Mouse (Mus musculus): ENCODE measurements around the gene Efemp1.

The Efemp1 gene

DNA sequence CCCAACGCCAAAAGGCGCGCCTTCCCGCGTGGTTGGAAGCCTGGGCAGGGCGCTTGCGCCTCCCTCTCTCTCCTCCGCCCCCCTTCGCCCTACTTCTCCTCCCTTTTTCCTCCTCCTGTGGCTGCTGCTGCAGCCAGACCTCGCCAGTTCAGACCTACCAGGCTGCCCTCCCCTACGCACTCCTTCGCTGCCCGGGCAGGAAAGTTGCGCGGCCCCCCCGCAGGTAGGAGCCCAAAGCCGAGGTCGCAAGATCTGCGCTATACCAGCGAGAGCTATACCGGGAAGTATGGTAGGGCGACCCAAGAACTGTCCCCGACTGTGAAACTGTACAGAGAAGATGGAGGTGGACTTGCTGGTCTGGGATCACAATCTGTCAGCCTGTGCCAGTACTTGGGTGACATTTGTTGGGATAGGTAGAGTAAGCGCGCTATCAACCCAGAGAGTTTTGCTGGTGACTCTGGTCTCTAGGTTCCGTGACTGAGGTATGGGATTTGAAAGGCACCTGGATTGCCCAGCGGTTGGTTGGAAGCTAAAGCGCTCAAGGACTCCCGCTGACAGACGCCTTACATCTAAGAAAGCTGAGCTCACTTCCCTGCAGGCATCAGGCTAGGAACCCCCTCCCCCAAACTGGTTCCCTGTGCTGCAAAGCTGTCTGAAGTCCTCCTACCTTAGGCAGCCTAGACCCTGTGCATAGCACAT, at the start of gene Efemp1:
Efemp1 (plus strand) TSS at position 103 of the 699 bp plus-strand sequence.
- DNase-seq: no peak

DNA sequence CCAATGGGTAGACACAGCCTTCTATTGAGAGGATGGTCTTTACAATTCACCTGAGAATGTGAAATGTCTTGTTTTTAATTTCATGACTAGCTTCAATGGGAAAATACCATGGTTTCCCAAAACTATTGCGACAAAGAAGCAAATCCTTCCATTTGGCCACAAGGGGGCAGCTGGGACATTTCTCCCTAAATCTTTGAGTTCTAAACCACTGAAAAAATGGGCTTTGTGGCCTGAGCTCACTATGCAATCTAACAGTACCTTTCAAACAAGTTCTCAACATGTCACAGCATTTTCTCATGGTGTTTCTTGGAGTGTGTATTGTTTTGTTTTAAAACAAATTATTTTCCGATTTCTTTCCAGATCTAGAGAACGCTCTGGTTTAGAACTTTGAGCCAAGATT, 44.3 kb upstream of the Efemp1 start:
- DNase-seq: no peak

DNA sequence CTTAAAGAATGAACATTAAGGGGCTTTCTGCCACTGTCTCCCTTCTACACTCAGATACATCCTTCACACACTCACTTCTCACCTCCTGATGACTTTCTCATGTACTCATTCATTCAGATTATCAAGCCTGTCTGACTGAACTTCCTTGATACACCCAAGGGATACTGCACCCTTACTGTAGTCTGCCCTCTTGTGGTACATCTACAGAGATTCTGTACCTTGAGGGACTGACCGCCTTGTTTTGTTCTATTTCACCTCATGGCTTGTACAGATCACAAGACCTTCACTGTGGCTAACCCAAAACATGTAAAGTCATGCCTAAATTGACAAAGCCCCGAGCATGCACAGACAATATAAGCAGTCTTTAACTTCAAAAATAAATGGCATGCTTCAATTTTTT, 41.1 kb upstream of the Efemp1 start:
- no peak for DNase-seq

DNA sequence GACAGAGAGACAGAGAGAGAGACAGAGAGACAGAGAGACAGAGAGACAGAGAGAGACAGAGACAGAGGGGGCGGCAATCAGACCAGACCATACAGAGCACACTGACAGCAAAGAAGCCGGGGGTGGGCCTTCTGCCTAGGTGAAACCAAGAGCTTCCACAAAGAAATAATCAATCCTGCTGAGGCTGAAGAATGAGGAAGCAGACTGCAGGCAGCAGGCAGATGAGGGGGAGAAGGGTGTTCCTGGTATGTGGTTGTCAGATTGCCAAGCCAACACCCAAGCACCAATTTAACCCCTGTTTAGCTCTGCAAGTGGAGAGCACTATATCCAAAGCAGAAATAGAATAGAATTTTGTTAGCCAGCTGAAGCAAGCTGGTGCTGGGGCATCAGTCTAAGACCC, 40.4 kb upstream of the Efemp1 start:
- DNase-seq: no peak

DNA sequence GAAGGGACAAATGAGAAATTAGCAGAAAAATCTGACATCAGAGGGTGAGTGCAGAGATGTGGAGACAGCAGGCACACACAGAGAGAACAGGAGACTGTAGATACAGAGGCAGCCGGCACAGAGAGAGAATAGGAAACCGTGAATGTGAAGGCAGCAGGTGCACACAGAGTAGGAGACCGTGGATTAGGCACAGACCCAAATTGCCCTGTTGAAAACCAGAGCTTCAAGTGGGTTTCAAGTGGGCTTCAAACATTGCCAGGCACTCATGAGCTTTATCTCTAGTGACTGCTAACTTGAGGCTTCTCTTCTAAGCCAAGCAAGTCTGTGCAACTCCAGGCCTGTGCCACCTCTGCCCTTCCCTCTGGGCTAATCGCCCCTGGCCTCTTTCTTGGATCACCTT, 35.6 kb upstream of the Efemp1 start:
- DNase-seq: no peak

DNA sequence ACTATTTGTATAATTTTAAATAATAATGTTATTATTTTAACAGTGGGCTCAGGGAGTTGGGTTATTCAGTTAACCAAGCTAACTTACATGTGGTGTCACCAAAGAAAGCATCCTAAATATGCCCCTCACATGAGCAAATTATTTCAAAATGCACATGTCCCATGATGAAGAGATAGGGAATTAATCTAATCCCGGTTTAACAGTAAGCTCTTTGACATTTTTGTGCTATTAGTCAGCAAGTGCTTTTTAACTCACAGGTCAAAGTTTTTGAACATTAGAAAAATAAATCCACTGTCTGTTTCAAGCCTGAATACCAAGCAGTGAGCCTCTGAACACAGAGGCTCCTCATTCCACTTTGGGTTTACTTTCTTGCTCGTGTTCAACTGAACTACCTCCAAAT, 26.1 kb upstream of the Efemp1 start:
- DNase-seq: no peak

DNA sequence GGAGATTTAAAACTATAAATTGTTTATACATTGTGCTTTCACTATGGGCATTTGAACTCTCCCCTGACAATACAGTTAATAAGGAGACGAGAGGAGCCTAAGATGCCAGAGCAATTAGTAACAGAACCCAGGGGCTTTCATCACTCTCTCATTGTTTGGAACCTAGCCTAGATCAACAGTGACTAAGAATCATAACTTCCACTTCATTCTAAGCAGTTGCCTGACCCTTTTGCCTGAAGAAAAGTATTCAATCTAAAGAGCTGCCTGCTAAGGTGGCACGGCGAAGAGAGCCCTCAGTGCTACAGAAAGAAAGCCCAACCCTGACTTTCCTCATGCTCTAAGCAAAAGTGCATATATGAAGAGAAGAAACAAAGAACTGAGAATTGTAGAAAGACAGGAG, 19.2 kb upstream of the Efemp1 start:
- DNase-seq: no peak

DNA sequence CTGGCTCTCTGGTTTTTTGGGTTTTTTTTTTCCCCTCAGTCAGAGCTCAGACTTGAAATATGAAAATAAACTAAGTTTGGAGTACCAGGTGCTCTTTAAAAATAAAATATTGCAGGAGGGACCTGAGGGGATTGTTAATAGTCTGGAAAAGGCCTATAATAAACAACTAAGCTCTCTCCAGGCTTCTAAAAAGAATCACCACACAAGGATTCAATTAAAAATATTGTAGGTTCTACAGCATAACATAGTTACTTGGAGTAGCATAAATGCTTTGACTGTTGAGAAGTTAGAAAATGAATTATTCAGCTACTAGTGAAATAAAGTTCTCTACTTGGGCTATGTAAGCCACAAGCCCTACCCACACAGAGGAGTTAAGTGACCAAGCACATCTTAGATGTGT, 17.9 kb upstream of the Efemp1 start:
- DNase-seq: no peak

DNA sequence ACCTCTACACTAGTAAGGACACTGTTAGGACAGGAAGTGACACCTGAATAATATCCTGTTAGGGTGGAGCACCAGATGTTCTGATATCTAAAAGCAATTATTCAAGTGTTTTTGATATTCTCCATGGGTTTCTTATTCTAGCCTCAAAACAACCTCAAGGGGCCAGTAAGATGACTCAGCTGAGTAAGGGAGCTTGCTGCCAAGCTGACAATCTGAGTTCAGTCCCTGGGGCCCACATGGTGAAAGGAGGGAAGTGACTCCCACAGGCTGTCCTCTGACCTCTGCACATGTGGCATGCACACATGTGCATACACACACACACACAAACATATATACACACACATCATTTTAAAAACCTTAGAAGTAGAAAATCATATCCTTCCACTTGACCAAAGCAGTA, 3.2 kb upstream of the Efemp1 start:
- no peak for DNase-seq

DNA sequence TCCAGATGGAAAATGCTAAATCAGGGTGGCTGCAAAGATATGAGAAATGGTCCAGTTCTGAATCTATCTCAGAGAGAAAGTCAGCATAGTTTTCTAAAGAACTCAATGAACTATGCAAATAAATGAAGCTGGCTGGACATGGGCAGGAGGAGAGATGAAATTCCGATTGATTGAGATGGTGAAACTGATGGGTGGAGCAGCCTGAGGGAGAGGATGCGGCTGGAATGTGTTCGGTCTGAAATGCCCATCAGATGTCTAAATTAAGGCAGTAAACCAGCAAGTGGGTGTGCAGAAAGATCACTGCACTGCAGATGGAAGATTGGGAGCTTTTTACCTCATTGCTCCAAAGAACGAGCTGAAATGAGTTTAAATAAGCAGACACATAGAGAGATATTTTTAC, 1.4 kb upstream of the Efemp1 start:
- no peak for DNase-seq

DNA sequence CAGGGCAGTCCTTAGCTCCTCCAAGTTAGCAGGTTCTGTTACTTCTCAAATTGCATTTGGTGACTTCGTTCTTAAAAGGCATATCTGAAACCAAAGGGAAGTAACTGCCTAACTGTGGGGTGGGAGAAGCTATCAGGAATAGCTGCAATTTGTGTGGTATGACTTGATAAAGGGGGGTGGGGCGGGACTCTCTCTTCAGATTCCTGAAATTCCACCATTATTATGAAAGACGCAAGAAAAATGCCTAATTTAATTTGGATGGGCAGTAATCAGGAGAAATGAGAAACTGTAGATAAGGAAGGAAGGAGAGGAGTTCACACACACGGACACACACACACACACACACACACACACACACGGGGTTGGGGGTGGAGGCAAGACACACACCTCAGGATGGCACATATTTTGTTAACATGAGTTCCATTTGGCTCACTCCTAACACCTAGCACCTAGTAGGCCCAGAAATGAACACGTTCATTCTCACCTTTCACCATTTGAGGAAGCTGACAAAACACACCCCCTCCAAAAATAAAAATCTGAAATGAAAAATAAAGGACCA, 564 bp upstream of the Efemp1 start:
- no peak for DNase-seq

DNA sequence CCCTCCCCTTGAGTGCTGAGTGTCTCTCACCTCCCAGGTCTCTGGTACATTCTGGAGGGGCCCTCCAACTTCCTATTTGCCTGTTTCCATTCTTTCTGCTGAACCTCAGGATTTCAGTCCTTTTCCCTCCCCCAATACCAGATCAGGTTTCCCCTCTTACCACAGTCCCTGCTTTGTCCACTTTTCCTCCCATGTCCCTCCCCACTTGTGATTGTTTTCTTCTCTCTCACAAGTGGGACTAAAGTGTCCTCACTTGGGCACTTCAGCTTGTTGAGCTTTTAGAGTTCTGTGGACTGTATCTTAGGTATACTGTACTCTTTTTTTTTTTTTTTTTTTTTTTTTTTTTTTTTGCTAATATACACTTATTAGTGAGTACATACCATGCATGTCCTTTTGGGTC, 6.1 kb downstream of the Efemp1 start:
- no peak for DNase-seq

DNA sequence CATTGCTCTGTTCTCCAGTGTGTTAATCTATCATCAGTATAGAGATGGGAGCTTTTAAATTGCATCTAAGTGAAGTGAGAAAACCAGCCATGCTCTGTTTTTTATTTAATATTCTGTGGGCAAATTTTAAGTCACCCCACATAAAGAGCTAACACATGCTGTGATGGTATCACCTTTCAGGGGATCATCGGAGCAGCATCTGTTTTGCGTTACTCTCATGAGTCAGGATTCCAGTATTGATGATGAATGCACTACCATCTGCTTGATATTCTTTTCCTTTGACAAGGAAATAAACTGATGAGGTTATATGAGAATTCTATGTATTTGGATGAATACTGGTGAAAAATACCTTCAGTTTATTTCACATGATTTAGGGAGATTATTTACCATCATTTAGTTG, 16.1 kb downstream of the Efemp1 start:
- no peak for DNase-seq

DNA sequence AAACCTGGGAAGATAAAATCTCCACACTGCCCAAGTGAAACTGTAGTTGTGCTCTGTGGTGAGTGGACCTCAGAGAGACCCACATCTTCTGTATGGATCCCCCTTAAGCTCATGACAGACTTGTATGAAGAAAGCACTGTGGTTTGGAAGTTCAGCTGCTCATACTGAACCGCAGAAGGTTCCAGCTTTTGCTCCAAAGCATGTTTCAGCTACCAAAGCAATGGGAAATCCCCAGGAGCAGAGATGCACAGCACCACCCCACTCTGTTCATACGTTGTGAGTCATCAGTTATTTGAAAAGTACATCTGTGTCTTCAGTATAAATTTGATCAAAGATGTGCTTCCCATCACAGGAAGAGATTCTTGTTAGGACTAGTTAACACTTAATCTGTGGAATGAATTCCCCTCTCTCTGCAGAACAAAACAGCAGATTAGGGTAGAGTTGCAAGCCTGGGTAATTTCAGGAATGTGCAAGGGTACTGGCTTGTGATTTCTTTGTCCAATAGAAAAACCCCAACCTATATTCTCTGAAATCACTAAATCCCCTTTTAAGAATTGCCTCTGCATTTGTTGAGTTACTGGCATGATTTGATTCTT, 28.5 kb downstream of the Efemp1 start:
- no peak for DNase-seq

DNA sequence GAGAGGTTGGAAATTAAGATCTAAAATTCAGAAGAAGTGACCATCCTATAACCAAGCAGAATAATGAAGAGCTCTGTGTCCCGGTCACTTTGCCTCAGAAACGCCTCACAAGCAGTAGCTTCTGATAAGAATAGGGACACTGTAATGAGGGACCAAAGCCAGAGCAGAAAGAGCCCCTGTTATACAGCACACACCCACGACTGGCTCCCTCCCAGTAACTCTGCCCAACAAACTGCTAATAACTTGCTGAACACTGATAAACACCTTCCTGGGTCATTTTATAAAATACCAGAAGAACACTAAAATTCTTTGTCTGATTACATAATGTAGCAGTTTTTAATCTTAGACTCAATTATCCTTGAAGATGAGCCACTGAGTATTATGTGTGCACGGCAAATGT, 30.1 kb downstream of the Efemp1 start:
- no peak for DNase-seq

DNA sequence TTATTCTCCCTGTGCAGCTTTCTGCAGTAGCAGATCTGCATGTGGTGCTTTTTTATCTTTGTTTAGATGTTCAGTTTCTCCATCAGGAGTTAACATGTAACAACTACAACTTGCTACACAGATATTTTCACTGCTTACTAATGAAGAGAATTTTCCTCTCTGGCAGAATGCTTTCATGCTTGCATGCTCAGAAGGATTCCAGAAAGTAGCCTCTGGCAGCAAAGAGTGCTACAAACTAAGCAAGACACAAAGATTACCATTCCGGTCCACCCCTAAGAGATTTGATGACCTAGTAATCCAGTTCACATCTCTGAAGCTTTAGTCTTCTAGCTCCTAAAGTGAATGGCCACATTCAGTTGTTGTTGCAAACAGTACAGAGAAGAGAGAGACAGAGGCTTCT, 36.5 kb downstream of the Efemp1 start:
- no peak for DNase-seq

DNA sequence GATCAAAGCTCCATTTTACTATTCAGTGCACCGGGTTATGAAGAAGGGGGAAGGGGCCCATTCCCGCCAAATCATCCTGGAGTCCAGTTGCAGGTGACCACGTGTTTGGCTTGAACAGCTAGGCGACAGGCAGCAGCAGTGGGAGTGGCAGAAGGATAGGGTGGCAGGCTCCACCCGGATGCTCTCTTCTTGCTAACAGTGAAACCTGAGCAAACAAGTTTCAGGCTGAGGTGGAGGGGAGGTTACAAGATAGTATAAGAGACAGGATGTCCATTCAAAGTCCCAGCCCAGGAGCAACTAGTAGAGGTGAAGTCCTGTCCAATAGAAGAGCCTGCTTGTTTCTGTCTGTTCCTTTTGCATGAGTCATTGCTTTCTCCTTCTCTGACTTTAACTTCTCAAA, 38.5 kb downstream of the Efemp1 start:
- no peak for DNase-seq

DNA sequence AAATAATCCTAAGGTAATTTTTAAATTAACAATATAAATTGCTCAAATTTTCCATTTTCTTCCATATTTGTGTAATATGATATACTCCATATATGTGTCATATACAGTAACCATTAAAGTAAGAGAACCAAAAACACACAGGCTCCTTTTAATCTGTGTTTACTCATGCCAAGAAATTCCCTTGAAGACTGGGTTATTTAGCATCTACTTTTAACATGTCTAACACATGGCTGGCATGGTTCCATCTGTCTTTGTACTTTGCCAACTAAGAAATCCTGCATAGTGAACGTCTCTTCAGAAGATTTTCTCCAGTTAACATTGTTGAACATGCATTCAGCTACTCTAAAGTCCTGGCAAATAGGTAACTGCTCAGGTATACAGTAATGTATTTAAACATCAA, 46.4 kb downstream of the Efemp1 start:
- no peak for DNase-seq

DNA sequence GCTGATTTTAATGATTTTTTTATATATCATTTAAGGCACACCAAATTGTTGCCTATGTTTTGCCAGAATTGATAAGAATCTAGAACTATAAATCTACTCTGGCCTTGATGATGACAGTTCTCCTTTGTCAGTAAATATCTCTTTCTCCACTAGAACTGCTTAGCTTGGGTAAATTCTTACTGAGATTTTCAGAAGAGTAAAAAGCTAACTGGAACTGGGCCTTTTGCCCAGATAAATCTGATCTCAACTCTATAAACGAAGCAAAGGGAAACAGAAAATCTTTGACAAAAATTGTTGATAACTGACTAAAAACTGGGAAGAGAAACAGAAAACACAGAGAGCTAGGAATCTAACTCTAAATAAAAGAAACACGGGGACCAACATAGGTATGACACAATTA, 51.6 kb downstream of the Efemp1 start:
- no peak for DNase-seq

DNA sequence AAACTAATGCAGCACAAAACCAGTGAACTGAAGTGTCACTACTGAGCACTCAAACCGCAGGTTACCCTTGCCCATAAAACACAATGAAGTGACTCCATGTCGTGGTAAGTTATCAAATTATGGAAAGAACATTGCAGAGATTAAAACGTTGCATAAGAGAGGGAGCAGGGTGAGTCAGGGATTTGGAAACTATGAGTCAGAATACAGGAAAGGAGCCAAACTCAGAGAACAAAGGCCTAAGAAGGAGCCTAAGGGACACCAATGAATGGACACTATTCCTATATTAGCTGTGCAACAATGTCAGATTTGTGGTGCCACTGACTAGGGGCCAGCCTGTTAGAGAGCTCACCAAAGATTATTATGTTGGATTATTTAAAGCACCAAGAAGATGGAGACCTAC, 53.3 kb downstream of the Efemp1 start:
- DNase-seq: no peak

DNA sequence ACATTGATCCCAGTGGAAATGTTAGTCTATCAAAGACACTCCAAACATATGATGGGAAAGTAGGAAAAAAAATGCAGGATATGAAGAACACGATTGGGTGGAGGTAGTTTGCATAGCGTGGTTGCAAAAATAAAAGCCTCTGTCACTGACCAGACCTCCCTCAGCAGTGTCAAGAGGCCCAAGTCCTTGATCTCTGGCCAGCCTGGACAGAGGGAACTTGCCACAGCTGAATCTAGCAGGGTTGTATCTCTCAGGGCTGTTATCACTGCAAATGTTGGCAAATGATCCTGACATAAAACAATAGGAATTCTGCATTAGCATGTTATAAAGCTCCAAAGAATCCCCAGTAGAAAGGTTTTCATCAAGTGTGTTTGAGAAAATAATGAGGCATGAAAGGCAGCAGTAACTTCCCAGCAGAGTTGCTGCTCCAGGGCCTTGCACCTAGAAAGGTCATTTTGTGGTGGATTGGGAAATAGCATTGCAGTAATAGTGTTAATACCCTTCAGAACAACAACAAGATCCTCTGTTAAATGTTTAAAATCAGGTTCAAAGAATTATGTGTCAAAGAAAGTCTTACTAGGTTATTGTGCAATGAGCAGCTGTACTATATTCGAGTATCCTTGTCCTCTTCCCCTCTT, 56.0 kb downstream of the Efemp1 start:
- no peak for DNase-seq

DNA sequence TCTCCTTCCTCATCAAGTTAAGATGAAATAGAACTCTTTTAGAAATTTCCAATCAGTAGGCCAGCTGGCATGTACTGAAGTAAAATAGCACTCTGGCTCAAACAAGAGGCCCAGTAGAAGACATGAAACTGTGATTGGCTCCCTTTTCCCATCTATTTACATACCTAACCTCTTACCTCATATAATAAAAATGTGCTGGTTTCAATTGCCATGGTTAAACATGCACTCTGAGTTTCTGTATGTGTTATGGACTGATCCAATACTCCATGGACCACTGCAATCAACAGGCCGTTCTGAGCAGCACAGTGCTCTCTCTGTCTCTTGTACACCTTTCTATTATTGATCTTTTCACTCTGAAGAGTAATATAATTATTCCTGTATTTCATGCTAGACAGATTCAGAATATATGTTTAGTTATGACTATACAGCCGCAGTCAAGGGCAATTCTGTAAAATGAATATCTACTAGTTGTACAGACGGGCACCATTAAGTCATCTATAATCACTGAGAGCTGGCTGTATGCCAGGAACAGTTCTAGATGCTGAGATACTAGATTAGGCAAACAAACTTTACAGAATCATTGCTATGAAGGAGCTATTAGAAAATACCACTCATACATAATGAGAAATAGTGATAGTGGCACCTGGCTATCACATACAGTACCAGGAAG, 59.6 kb downstream of the Efemp1 start:
- no peak for DNase-seq

DNA sequence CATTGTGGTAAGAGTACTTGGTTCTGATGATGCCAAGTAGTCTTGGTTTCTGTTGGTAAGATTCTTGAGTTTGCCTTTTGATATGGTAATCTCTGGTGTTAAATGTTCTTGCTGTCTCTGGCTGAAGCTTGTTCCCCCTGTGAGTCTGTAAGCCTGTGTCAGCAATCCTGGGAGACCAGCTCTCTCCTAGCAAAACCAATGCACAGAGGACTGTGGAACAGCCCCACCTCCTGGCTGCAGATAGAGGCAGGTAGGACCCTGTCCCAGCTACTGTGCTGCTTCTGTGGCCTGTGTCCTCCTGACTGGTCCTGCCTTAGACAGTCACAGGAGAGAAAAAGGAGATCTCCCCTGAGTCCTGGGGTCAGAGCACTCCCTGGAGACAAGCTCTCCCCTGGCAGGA, 81.4 kb downstream of the Efemp1 start:
- no peak for DNase-seq

DNA sequence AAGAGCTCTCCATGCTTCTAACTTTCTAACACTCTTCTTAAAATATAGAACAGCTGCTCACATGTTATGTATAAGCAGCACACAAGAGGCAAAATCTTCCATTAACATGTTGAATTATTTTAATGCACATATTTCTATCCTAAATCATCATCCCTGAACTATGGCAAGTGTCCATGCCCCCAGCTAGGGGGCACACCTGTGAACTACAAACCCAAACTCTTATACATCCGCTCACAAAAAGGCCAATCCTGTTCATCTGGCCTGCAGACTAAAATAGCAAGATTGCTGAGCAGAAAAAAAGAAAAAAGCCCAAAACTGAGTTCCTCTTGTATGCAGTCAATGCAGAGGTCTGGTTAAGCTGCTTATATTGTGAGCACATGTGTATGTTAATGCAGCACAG, 86.6 kb downstream of the Efemp1 start:
- no peak for DNase-seq
